Mouse (Mus musculus) embryonic facial prominence, embryonic 11.5 days (tissue): ENCODE measurements around the gene Vmn2r74. TPM values are rescaled to one million over a fixed set of nuclear protein-coding genes. Genes with fewer than 3 reads are reported as not detected.

Experiments
- ATAC-seq: fragments of 200-750 bp; cut with Nextera tagmentation; replicated peaks from 2 replicates; pipeline ENCODE4 v1.8.0; 2017; ENCODE audit warnings: low read depth; ENCODE audit not compliant: insufficient number of reproducible peaks, low FRiP score, low TSS enrichment
- DNase-seq: peaks from one replicate; pipeline ENCODE4 v3.0.0-alpha.2; 2015; ENCODE audit warnings: low spot score
- H3K27ac ChIP-seq: fragments of 300-500 bp; sonication (generic); replicated peaks from 2 replicates; pipeline ENCODE4 v1.5.1; 2014; ENCODE audit warnings: mild to moderate bottlenecking, low read depth, low read length, control low read depth
- H3K27me3 ChIP-seq: fragments of 300-500 bp; sonication (generic); 2 replicates; pipeline ENCODE4 v1.6.1; 2014; ENCODE audit warnings: mild to moderate bottlenecking, low read length, moderate library complexity, mixed read lengths; ENCODE audit not compliant: control insufficient read depth, insufficient read depth
- H3K36me3 ChIP-seq: fragments of 300-500 bp; sonication (generic); replicated peaks from 2 replicates; pipeline ENCODE4 v1.6.1; 2014; ENCODE audit warnings: low read depth, mild to moderate bottlenecking, low read length, moderate library complexity, mixed read lengths; ENCODE audit not compliant: control insufficient read depth, insufficient read depth
- H3K4me1 ChIP-seq: fragments of 300-500 bp; sonication (generic); 2 replicates; pipeline ENCODE4 v1.6.1; 2014; ENCODE audit warnings: low read length, mixed read lengths; ENCODE audit not compliant: control insufficient read depth, insufficient read depth
- H3K4me2 ChIP-seq: fragments of 300-500 bp; sonication (generic); 2 replicates; pipeline ENCODE4 v1.6.1; 2014; ENCODE audit warnings: low read depth, mild to moderate bottlenecking, control low read depth, low read length, moderate library complexity
- H3K4me3 ChIP-seq: fragments of 300-500 bp; sonication (generic); 2 replicates; pipeline ENCODE4 v1.5.1; 2014; ENCODE audit warnings: low read depth, low read length, control low read depth
- H3K9ac ChIP-seq: fragments of 300-500 bp; sonication (generic); replicated peaks from 2 replicates; pipeline ENCODE4 v1.6.1; 2014; ENCODE audit warnings: mild to moderate bottlenecking, control low read depth, low read length
- H3K9me3 ChIP-seq: fragments of 300-500 bp; sonication (generic); replicated peaks from 2 replicates; pipeline ENCODE4 v1.6.1; 2016; ENCODE audit warnings: mild to moderate bottlenecking, low read length, inconsistent platforms, mixed read lengths; ENCODE audit not compliant: control insufficient read depth
- WGBS: fragments of 180-500 bp; shearing (Covaris S2); extraction: QIAGEN DNeasy Blood & Tissue Kit; methylation state at CpG from one replicate; pipeline ENCODE4 v1.1.7; 2014; 5-methylcytosine and 5-hydroxymethylcytosine counted together
- polyA plus RNA-seq: library from polyadenylated mRNA; unstranded; fragments of >200 nt; fragmentation: Nextera tagmentation; extraction: Ambion mirVana; gene quantifications from 2 replicates; pipeline ENCODE4 v1.2.1, GENCODE M21; 2014

Vmn2r74 gene
- not detected in 2 replicates for polyA plus RNA-seq

GRCm38 (mm10) chr7:85961529-85961928 lies at the start of gene Vmn2r74:
Gene Vmn2r74, minus strand, starts transcription at chr7:85961629.
- Histone ChIP-seq H3K4me1 (no peaks in the 10 kb centered on the region), H3K27me3 (no peaks in the 10 kb centered on the region), H3K27ac (no peak within 1 kb of the TSS), H3K9ac (no peak within 1 kb of the TSS), H3K9me3 (no peaks in the 10 kb centered on the region), H3K4me2 (no peak within 1 kb of the TSS), H3K4me3 (no peak within 1 kb of the TSS), H3K36me3 (no peaks in the 10 kb centered on the region)
- ATAC-seq: no peak
- no peak for DNase-seq

GRCm38 (mm10) chr7:86007533-86007932 lies 46.1 kb upstream of the Vmn2r74 start:
- Histone ChIP-seq H3K4me1 (no peaks in the 10 kb centered on the region), H3K36me3 (no peaks in the 10 kb centered on the region), H3K9me3 (no peaks in the 10 kb centered on the region), H3K27ac (no peak overlapping the region), H3K27me3 (no peaks in the 10 kb centered on the region), H3K4me2 (no peak overlapping the region), H3K9ac (no peak overlapping the region), H3K4me3 (no peak overlapping the region)
- 85% methylated on average over 2 of the region's 2 CpGs for WGBS
- no peak for ATAC-seq
- no peak for DNase-seq

Other genes with a start within 250 kb of the Vmn2r74 start
- gene Vmn2r72, start 206.5 kb downstream of the Vmn2r74 start, polyA plus RNA-seq: not detected in 2 replicates
- not detected in 2 replicates for gene Vmn2r73, start 85.4 kb downstream of the Vmn2r74 start, polyA plus RNA-seq
- not detected in 2 replicates for gene Vmn2r75, start 210.1 kb upstream of the Vmn2r74 start, polyA plus RNA-seq